8 mouse cellular contexts compared by ENCODE assay signal in genomic region chr14:34674229-34674791, GRCm38 (mm10). TPM values are rescaled to one million over a fixed set of nuclear protein-coding genes. Genes with fewer than 3 reads are reported as not detected.
DNase-seq lines count a peak whose midpoint lies in the region; ATAC-seq and TF ChIP-seq lines count a peak whose summit lies in the region.

No protein-coding gene starts in this region.

- H3K36me3 ChIP-seq in hindbrain, embryonic 16.5 days (ENCODE audit: control insufficient read depth, insufficient read depth, low read length) = no peaks in the 10 kb centered on the region
- peaks cover 13% of the 10 kb centered on the region for H3K36me3 ChIP-seq in limb, embryonic 12.5 days
- peaks cover 9% of the 10 kb centered on the region; the same call in 1 of the 2 replicates for H3K36me3 ChIP-seq in midbrain, embryonic 13.5 days

- under 1% methylated on average over 52 of the region's 52 CpGs for WGBS in cerebellum, adult 2 months
- WGBS in hindbrain, embryonic 16.5 days = under 1% methylated on average over 45 of the region's 52 CpGs
- WGBS in limb, embryonic 12.5 days = 1% methylated on average over 51 of the region's 52 CpGs
- under 1% methylated on average over 47 of the region's 52 CpGs for WGBS in midbrain, embryonic 13.5 days

- peak overlapping the region; percentile 94 for H3K4me2 ChIP-seq in hindbrain, embryonic 16.5 days (ENCODE audit: low read length)
- H3K4me2 ChIP-seq in limb, embryonic 12.5 days = peak overlapping the region; percentile 61
- H3K4me2 ChIP-seq in midbrain, embryonic 13.5 days (replicated peaks) = peak overlapping the region; percentile 89

- no peaks in the 10 kb centered on the region for H3K9me3 ChIP-seq in hindbrain, embryonic 16.5 days (ENCODE audit: control insufficient read depth, low read length)
- no peaks in the 10 kb centered on the region for H3K9me3 ChIP-seq in limb, embryonic 12.5 days
- no peaks in the 10 kb centered on the region for H3K9me3 ChIP-seq in midbrain, embryonic 13.5 days

- peak overlapping the region; percentile 97 for H3K9ac ChIP-seq in hindbrain, embryonic 16.5 days (ENCODE audit: low read depth, low read length)
- H3K9ac ChIP-seq in limb, embryonic 12.5 days (replicated peaks) = peak overlapping the region; percentile 96
- H3K9ac ChIP-seq in midbrain, embryonic 13.5 days (replicated peaks) = peak overlapping the region; percentile 93

- peak overlapping the region; percentile 81 for H3K4me3 ChIP-seq in cerebellum, adult 2 months (replicated peaks; ENCODE audit: insufficient read depth, low read depth, low read length)
- peak overlapping the region; percentile 99 for H3K4me3 ChIP-seq in hindbrain, embryonic 16.5 days (ENCODE audit: low read length)
- H3K4me3 ChIP-seq in limb, embryonic 12.5 days (replicated peaks) = peak overlapping the region; percentile 95
- H3K4me3 ChIP-seq in midbrain, embryonic 13.5 days (replicated peaks) = peak overlapping the region; percentile 99

- no peak for DNase-seq in frontal cortex, postnatal 25 days (ENCODE audit: low spot score in 2 of 2)
- DNase-seq in cerebellum, adult 2 months = peak in 1 of 2 experiments; percentile 67
- peak; percentile 20 to 32 for DNase-seq in frontal cortex, postnatal 14 days (ENCODE audit: low spot score in 2 of 2)
- peak; percentile 31 to 35 for DNase-seq in spleen, postnatal 36 days (ENCODE audit: low spot score in 2 of 2)

- ATAC-seq in frontal cortex, adult (ENCODE audit: low TSS enrichment) = peak; percentile 16
- ATAC-seq in hindbrain, embryonic 16.5 days = no peak
- ATAC-seq in limb, embryonic 12.5 days (ENCODE audit: insufficient number of reproducible peaks, insufficient read depth, low FRiP score, low TSS enrichment, low read depth) = no peak; the same call in 1 of the 2 replicates
- ATAC-seq in midbrain, embryonic 13.5 days = no peak

- no peaks in the 10 kb centered on the region for H3K27me3 ChIP-seq in cerebellum, adult 2 months (ENCODE audit: control insufficient read depth, insufficient read depth, low read length)
- no peaks in the 10 kb centered on the region for H3K27me3 ChIP-seq in hindbrain, embryonic 16.5 days (replicated peaks; ENCODE audit: control insufficient read depth, insufficient read depth, low read length)
- H3K27me3 ChIP-seq in limb, embryonic 12.5 days = no peaks in the 10 kb centered on the region
- H3K27me3 ChIP-seq in midbrain, embryonic 13.5 days = no peaks in the 10 kb centered on the region

- H3K27ac ChIP-seq in cerebellum, adult 2 months (ENCODE audit: insufficient read depth, low read length) = peak overlapping the region; percentile 78
- peak overlapping the region; percentile 95 for H3K27ac ChIP-seq in hindbrain, embryonic 16.5 days (ENCODE audit: low read depth, low read length)
- H3K27ac ChIP-seq in limb, embryonic 12.5 days = peak overlapping the region; percentile 96
- peak overlapping the region; percentile 95 for H3K27ac ChIP-seq in midbrain, embryonic 13.5 days

- TF ChIP-seq CTCF in cerebellum, adult 2 months (IDR thresholded peaks at IDR 0.05; ENCODE audit: borderline replicate concordance, insufficient read depth, low read depth, low read length) = no peak

- no peaks in the 10 kb centered on the region for H3K4me1 ChIP-seq in cerebellum, adult 2 months (ENCODE audit: control insufficient read depth, insufficient read depth, low read length)
- H3K4me1 ChIP-seq in hindbrain, embryonic 16.5 days (ENCODE audit: control insufficient read depth, insufficient read depth, low read depth, low read length) = peaks cover 17% of the 10 kb centered on the region
- peaks cover 12% of the 10 kb centered on the region for H3K4me1 ChIP-seq in limb, embryonic 12.5 days (replicated peaks)
- peaks cover 26% of the 10 kb centered on the region for H3K4me1 ChIP-seq in midbrain, embryonic 13.5 days (replicated peaks)

- no peak for TF ChIP-seq POLR2A in cerebellum, adult 2 months (IDR thresholded peaks at IDR 0.05; ENCODE audit: borderline replicate concordance, insufficient read depth, low read length)

RNA-seq across cellular contexts. Expression of gene Wapl, which starts 0.6 kb away (rescaled TPM):
- 21.4 and 22.4 TPM in 2 replicates for polyA plus RNA-seq in cerebellum, adult 2 months (2012; rRNA removed)
- polyA plus RNA-seq in hindbrain, embryonic 16.5 days (2015; fragmentation: Nextera tagmentation; extraction: Ambion mirVana) = 10.4 and 11.2 TPM in 2 replicates
- polyA plus RNA-seq in limb, embryonic 12.5 days (2016; fragmentation: Nextera tagmentation; extraction: Ambion mirVana) = 35.1 and 37.2 TPM in 2 replicates
- 20.8 and 22.5 TPM in 2 replicates for polyA plus RNA-seq in midbrain, embryonic 13.5 days (2015; fragmentation: Nextera tagmentation; extraction: Ambion mirVana)

Comparison
In these comparisons a context has a peak if more than half of its experiments do, and no peak if none do; other contexts are left out.
1. DNase-seq: peak in frontal cortex, postnatal 14 days (2 of 2) and spleen, postnatal 36 days (2 of 2); none in frontal cortex, postnatal 25 days (0 of 2).
2. Peak in every context shown above with its lines, with median percentiles within 50 percentile points of each other: H3K27ac ChIP-seq, H3K4me3 ChIP-seq, H3K4me2 ChIP-seq and H3K9ac ChIP-seq.